Mouse (Mus musculus): Measurements from ENCODE around the gene Wdr27. TPM values are rescaled to one million over a fixed set of nuclear protein-coding genes. Genes with fewer than 3 reads are reported as not detected.

Wdr27 gene
- total and polyA plus RNA-seq, 3 experiments: 1.7 to 2.3 (median 2.1) TPM

Other genes starting within 250 kb of the Wdr27 start
- not detected in 2 replicates for gene Thbs2, start 248.9 kb downstream of the Wdr27 start, total RNA-seq (2012; rRNA removed)
- gene Thbs2, start 248.9 kb downstream of the Wdr27 start, total RNA-seq (2014; rRNA removed): 0.03 TPM in 1 of 2 replicates, not detected in the other
- not detected in 2 replicates for gene Thbs2, start 248.9 kb downstream of the Wdr27 start, polyA plus RNA-seq (2012; ENCODE audit: insufficient read length, low read depth)
- gene 1600012H06Rik, start within 50 bp of the Wdr27 start, total RNA-seq (2012; rRNA removed): 5.4 and 7.4 TPM in 2 replicates
- gene 1600012H06Rik, start within 50 bp of the Wdr27 start, total RNA-seq (2014; rRNA removed): 10.5 and 10.6 TPM in 2 replicates
- 12.0 and 12.4 TPM in 2 replicates for gene 1600012H06Rik, start within 50 bp of the Wdr27 start, polyA plus RNA-seq (2012; ENCODE audit: insufficient read length, low read depth)
- gene Phf10, start 18.1 kb upstream of the Wdr27 start, total RNA-seq (2012; rRNA removed): 216 and 364 TPM in 2 replicates
- gene Phf10, start 18.1 kb upstream of the Wdr27 start, total RNA-seq (2014; rRNA removed): 343 and 349 TPM in 2 replicates
- 225 and 226 TPM in 2 replicates for gene Phf10, start 18.1 kb upstream of the Wdr27 start, polyA plus RNA-seq (2012; ENCODE audit: insufficient read length, low read depth)
- 7.9 and 8.6 TPM in 2 replicates for gene 9030025P20Rik, start 35.3 kb upstream of the Wdr27 start, total RNA-seq (2012; rRNA removed)
- 6.4 and 6.5 TPM in 2 replicates for gene 9030025P20Rik, start 35.3 kb upstream of the Wdr27 start, total RNA-seq (2014; rRNA removed)
- gene 9030025P20Rik, start 35.3 kb upstream of the Wdr27 start, polyA plus RNA-seq (2012; ENCODE audit: insufficient read length, low read depth): 5.8 and 7.5 TPM in 2 replicates
- 0.46 TPM in 1 of 2 replicates, not detected in the other for gene Gm3417, start 35.6 kb upstream of the Wdr27 start, total RNA-seq (2012; rRNA removed)
- gene Gm3417, start 35.6 kb upstream of the Wdr27 start, total RNA-seq (2014; rRNA removed): 1.8 and 3.1 TPM in 2 replicates
- 1.8 TPM in 1 of 2 replicates, not detected in the other for gene Gm3417, start 35.6 kb upstream of the Wdr27 start, polyA plus RNA-seq (2012; ENCODE audit: insufficient read length, low read depth)
- gene Gm3435, start 67.0 kb upstream of the Wdr27 start, total RNA-seq (2012; rRNA removed): 4.3 and 4.5 TPM in 2 replicates
- 9.4 and 10.5 TPM in 2 replicates for gene Gm3435, start 67.0 kb upstream of the Wdr27 start, total RNA-seq (2014; rRNA removed)
- 1.7 and 2.3 TPM in 2 replicates for gene Gm3435, start 67.0 kb upstream of the Wdr27 start, polyA plus RNA-seq (2012; ENCODE audit: insufficient read length, low read depth)
- gene Ermard, start 98.0 kb upstream of the Wdr27 start, total RNA-seq (2012; rRNA removed): 37.1 and 38.8 TPM in 2 replicates
- gene Ermard, start 98.0 kb upstream of the Wdr27 start, total RNA-seq (2014; rRNA removed): 32.0 and 45.6 TPM in 2 replicates
- 39.5 and 45.6 TPM in 2 replicates for gene Ermard, start 98.0 kb upstream of the Wdr27 start, polyA plus RNA-seq (2012; ENCODE audit: insufficient read length, low read depth)
- gene Tcte3, start 98.3 kb upstream of the Wdr27 start, total RNA-seq (2012; rRNA removed): 1.9 and 2.9 TPM in 2 replicates
- gene Tcte3, start 98.3 kb upstream of the Wdr27 start, total RNA-seq (2014; rRNA removed): 1.00 TPM in 1 of 2 replicates, not detected in the other
- 4.2 and 5.8 TPM in 2 replicates for gene Tcte3, start 98.3 kb upstream of the Wdr27 start, polyA plus RNA-seq (2012; ENCODE audit: insufficient read length, low read depth)
- gene Gm3448, start 98.4 kb upstream of the Wdr27 start, total RNA-seq (2012; rRNA removed): 3.9 and 4.2 TPM in 2 replicates
- 3.8 and 4.8 TPM in 2 replicates for gene Gm3448, start 98.4 kb upstream of the Wdr27 start, total RNA-seq (2014; rRNA removed)
- 1.2 and 2.0 TPM in 2 replicates for gene Gm3448, start 98.4 kb upstream of the Wdr27 start, polyA plus RNA-seq (2012; ENCODE audit: insufficient read length, low read depth)

Measured in CH12.LX (cell line).